9 mouse cellular contexts compared by ENCODE assay signal in the genomic region with DNA sequence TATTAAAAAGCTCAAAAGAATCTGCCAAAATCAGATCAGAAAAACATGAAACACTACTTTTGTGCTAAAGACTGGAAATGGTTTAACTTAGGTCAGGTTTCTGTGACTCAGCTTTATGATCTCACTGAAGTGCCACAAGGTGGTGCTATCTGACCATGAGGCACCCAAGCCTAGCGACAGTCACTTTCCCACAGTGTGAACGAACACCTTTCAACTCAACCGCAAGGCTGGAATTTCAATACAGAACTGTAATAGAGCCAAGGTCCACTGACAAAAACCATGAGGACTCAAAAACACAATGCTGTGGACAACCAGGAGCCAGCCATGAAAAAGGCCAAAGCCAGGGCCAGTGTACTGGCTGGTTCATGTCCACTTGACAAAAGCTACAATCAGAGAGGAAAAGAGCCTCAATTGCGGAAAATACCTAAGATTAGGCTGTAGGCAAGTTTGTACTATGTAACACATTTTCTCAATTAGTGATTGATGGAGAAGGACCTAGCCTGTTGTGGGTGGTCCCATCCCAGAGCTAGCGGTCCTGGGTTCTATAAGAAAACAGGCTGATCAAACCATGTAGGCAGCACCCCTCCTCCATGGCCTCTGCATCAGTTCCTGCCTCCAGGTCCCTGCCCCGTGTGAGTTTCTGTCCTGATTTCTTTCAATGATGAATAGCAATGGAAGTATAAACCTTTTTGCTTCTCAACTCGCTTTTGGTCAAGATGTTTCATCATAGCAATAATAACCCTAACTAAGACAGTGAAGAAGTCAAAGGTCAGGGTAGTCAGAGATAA. TPM values are rescaled to one million over a fixed set of nuclear protein-coding genes. Genes with fewer than 3 reads are reported as not detected.
DNase-seq lines count a peak whose midpoint lies in the region; ATAC-seq and TF ChIP-seq lines count a peak whose summit lies in the region.
"Had no signal": no experiment of that assay in that cellular context is flagged by ENCODE, and none has a peak within 500 bp of the region (broad histone marks: within the 10 kb centered on the region; RNA-seq: fewer than 3 reads in every experiment).

No protein-coding gene starts in this region.

- peak; percentile 65 to 91 for DNase-seq in adrenal gland, adult (ENCODE audit: inconsistent age in 2 of 2, low spot score in 1 of 2)
- no peak for DNase-seq in adrenal gland, postnatal 4 days (ENCODE audit: low spot score in 2 of 2)
- peak; percentile 47 to 49 for DNase-seq in right cerebral cortex, adult 2 months (ENCODE audit: low spot score in 2 of 2)
- DNase-seq in right cerebral cortex, postnatal 4 days = no peak
- DNase-seq in embryo, embryonic 11.5 days (ENCODE audit: low read depth, low spot score) = peak; percentile 34
- DNase-seq in lung, adult 2 months = peak; percentile 41
- peak; percentile 34 to 37 for DNase-seq in spleen, postnatal 36 days (ENCODE audit: low spot score in 2 of 2)

- no peaks in the 10 kb centered on the region for H3K4me1 ChIP-seq in intestine, postnatal 0 days (replicated peaks; ENCODE audit: control insufficient read depth, insufficient read depth, low read length)
- no peaks in the 10 kb centered on the region; the same call in 1 of the 2 replicates for H3K4me1 ChIP-seq in lung, adult 2 months (ENCODE audit: control insufficient read depth, insufficient read depth, low read length)
- H3K4me1 ChIP-seq: heart, embryonic 15.5 days had no signal

- WGBS in intestine, postnatal 0 days = 37% methylated on average over 7 of the region's 7 CpGs
- 41% methylated on average over 7 of the region's 7 CpGs for WGBS in lung, adult 2 months

- peaks cover 41% of the 10 kb centered on the region for H3K36me3 ChIP-seq in intestine, postnatal 0 days (ENCODE audit: control insufficient read depth, insufficient read depth)

- TF ChIP-seq CTCF in intestine, postnatal 0 days (IDR thresholded peaks at IDR 0.05; ENCODE audit: low read depth) = peak; percentile 96
- TF ChIP-seq CTCF in lung, adult 2 months (IDR thresholded peaks at IDR 0.05; ENCODE audit: insufficient read depth, low read length) = peak; percentile 91

- H3K4me2 ChIP-seq in intestine, postnatal 0 days (replicated peaks; ENCODE audit: low read depth) = 0 out of 2 replicates have a peak overlapping the region, but pooled peaks have one; percentile 9
- H3K4me2 ChIP-seq: heart, embryonic 15.5 days had no signal

- H3K4me3 ChIP-seq in intestine, postnatal 0 days (ENCODE audit: low read depth, low read length) = no peak overlapping the region
- no peak overlapping the region for H3K4me3 ChIP-seq in lung, adult 2 months (replicated peaks; ENCODE audit: extremely low read depth, low read depth, low read length)
- H3K4me3 ChIP-seq: heart, embryonic 15.5 days had no signal

- H3K27me3 ChIP-seq in intestine, postnatal 0 days (replicated peaks; ENCODE audit: control insufficient read depth, insufficient read depth, low read length) = no peaks in the 10 kb centered on the region
- H3K27me3 ChIP-seq: heart, embryonic 15.5 days had no signal

- no peak for TF ChIP-seq POLR2A in lung, adult 2 months (IDR thresholded peaks at IDR 0.05; ENCODE audit: borderline replicate concordance, extremely low read depth, low read depth, low read length)

- peak; percentile 79 for ATAC-seq in intestine, postnatal 0 days

- H3K9me3 ChIP-seq in intestine, postnatal 0 days (ENCODE audit: control insufficient read depth) = no peaks in the 10 kb centered on the region
- H3K9me3 ChIP-seq: heart, embryonic 15.5 days had no signal

- no peak overlapping the region for H3K9ac ChIP-seq in intestine, postnatal 0 days (ENCODE audit: low read depth, low read length)
- H3K9ac ChIP-seq: heart, embryonic 15.5 days had no signal

- no peak overlapping the region for H3K27ac ChIP-seq in intestine, postnatal 0 days (ENCODE audit: low read depth, low read length)
- H3K27ac ChIP-seq: heart, embryonic 15.5 days had no signal

RNA-seq across cellular contexts. Expression of a gene that starts 18.1 kb away (rescaled TPM):
- 1 to 10 TPM; 4.2 to 4.3 TPM for total RNA-seq in adrenal gland, postnatal 4 days (2021)
- polyA plus RNA-seq in intestine, postnatal 0 days (2015; fragmentation: Nextera tagmentation; extraction: Ambion mirVana) = 10.0 and 12.3 TPM in 2 replicates
- polyA plus RNA-seq in lung, adult 2 months (2012; rRNA removed) = 6.2 and 7.5 TPM in 2 replicates

RNA-seq across cellular contexts. Expression of a gene that starts 21.2 kb away (rescaled TPM):
- total RNA-seq in adrenal gland, postnatal 4 days (2021) = 100 to 1,000 TPM; 319 to 332 TPM
- polyA plus RNA-seq in intestine, postnatal 0 days (2015; fragmentation: Nextera tagmentation; extraction: Ambion mirVana) = 56.7 and 67.5 TPM in 2 replicates
- 40.0 and 62.8 TPM in 2 replicates for polyA plus RNA-seq in lung, adult 2 months (2012; rRNA removed)

RNA-seq across cellular contexts. Expression of a gene that starts 33.8 kb away (rescaled TPM):
- 10 to 100 TPM; 67.2 to 69.6 TPM for total RNA-seq in adrenal gland, postnatal 4 days (2021)
- polyA plus RNA-seq in intestine, postnatal 0 days (2015; fragmentation: Nextera tagmentation; extraction: Ambion mirVana) = 28.9 and 29.0 TPM in 2 replicates
- polyA plus RNA-seq in lung, adult 2 months (2012; rRNA removed) = 221 and 295 TPM in 2 replicates

Comparison
In these comparisons a context has a peak if more than half of its experiments do, and no peak if none do; other contexts are left out.
1. DNase-seq: peak in adrenal gland, adult (2 of 2), right cerebral cortex, adult 2 months (2 of 2), embryo, embryonic 11.5 days (single experiment), lung, adult 2 months (single experiment) and spleen, postnatal 36 days (2 of 2); none in adrenal gland, postnatal 4 days (0 of 2) and right cerebral cortex, postnatal 4 days (single experiment).